Mouse (Mus musculus) frontal cortex, postnatal 25 days (tissue): ENCODE results near the gene Asb6.
A peak's percentile ranks its signal among the peaks of the same experiment; 100 is the strongest.

Source experiments
- DNase-seq, 2 experiments: peaks; one replicate each; pipeline ENCODE4 v3.0.0; 2022; ENCODE audit warnings: low spot score in 2 of 2

Gene Asb6

GRCm38 (mm10) chr2:30834373-30835022, 4.4 kb upstream of the Asb6 start, which contains the start of gene Prrx2:
Prrx2 (plus strand) TSS chr2:30834972.
- no peak for DNase-seq

DNA sequence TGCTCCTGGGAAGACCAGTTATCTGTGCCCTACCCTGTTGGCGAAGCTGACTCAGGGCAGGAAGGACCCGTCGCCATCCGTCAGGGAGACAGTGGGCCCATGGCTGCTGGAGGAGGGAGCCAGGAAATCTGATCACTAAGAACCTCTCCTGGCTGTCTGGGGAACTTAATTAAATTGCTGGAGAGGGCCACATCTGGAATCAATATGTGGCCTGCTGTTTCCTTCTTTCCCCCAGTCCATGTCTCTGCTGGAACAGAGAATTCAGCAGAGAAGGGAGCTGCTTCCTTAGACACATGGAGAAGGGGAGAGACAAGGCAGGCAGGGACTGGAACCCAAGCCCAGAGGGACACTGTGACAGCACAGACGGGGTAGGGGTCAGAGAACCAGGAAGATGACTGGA, 3.5 kb upstream of the Asb6 start:
- DNase-seq = no peak

- DNase-seq = no peak
Observed at GRCm38 (mm10) chr2:30829315-30829714, 818 bp downstream of the Asb6 start.

- peak; percentile 94 to 95 for DNase-seq
Observed at GRCm38 (mm10) chr2:30827749-30828475, 2.2 kb downstream of the Asb6 start.

DNA sequence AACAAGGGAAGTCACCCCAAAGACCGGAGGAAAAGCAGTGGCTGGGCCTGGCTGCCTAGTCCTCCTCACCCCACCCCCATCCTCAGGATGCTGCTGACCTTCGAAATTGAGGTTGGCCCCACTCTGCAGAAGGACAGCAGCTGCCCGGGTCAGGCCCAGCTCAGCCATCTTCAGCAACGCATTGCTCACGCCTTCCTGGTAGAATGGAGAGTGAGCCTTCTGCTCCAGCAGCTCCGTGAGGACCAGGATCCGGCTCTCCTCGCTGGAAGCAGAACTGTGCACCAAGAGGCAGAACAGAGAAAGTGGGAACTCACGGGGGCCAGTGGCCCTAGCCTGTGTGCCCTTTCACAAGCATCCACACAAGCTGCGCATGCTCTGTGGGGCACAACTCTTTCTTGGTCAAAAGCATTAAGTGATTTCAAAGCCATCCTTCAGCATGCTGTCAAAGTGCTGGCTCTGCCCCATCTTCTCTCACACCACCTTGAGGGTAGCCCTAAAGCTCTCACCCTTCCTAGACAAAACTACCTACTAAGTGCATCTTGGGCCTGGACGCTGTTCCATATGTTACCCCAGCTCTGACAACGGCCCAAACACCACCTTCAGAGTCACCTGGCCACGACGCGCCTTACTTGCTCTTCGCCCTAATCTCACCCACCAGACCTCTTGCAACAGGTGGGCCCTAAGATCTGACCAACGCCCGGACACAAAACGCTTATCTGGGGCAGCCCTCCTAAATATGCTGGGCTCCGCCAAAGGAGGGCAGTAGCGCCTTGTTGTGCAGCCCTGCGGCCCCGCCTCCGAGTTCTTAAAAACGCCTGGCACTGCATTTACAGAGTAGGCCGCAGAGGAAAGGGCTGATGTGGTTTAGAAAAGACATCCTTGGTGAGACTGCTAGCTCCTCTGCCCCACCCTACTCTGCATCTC, 3.0 kb downstream of the Asb6 start:
- peak; percentile 26 to 43 for DNase-seq

GRCm38 (mm10) chr2:30823385-30824153, 6.6 kb downstream of the Asb6 start:
- no peak for DNase-seq

- DNase-seq = no peak
Observed at GRCm38 (mm10) chr2:30822460-30822859, 7.7 kb downstream of the Asb6 start.

GRCm38 (mm10) chr2:30821073-30821472, 9.1 kb downstream of the Asb6 start:
- DNase-seq = no peak

DNA sequence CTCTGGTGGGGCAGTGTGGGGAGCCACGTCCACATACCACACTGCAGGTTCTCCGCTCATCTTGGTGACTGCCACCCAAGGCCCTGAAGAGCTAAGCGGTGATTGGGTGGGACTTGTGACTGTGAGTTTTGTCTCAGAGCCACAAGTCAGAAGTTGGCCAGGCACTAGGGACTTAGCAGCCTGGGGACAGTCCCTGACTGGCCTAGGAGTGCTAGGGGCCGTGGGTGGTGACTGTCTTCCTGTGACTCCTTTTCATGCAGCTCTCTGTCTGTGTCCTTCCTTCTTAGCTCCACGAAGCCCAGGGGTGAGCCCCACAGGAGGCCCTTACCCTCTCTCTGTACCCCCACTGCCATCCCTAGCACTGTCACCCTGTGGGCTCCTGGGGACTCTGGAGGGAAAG, 10.3 kb downstream of the Asb6 start:
- DNase-seq = no peak

DNA sequence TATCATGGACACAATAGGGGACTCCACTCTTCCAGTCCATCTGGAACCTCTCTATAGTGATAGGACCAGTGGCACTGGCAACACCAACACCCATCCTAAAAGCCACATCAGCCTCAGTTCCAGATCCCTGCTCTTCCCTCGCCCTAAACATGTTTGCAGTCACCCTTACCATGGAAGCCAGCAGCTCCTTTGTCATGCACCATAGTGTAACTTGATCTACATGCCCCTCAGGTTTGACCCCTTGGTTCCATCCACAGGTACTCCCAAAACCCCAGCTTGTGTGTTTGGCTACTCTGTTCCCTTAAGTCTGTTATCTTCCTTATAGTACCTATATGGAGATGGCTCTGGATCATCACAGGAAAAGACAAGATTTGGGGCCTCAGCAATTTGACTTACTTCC, 13.8 kb downstream of the Asb6 start:
- DNase-seq = no peak

- DNase-seq = no peak
Observed at GRCm38 (mm10) chr2:30810573-30810972, 19.6 kb downstream of the Asb6 start.

- no peak for DNase-seq
Observed at GRCm38 (mm10) chr2:30809503-30809902, 20.6 kb downstream of the Asb6 start.

- no peak for DNase-seq
Observed at GRCm38 (mm10) chr2:30808296-30808655, 21.9 kb downstream of the Asb6 start.

DNA sequence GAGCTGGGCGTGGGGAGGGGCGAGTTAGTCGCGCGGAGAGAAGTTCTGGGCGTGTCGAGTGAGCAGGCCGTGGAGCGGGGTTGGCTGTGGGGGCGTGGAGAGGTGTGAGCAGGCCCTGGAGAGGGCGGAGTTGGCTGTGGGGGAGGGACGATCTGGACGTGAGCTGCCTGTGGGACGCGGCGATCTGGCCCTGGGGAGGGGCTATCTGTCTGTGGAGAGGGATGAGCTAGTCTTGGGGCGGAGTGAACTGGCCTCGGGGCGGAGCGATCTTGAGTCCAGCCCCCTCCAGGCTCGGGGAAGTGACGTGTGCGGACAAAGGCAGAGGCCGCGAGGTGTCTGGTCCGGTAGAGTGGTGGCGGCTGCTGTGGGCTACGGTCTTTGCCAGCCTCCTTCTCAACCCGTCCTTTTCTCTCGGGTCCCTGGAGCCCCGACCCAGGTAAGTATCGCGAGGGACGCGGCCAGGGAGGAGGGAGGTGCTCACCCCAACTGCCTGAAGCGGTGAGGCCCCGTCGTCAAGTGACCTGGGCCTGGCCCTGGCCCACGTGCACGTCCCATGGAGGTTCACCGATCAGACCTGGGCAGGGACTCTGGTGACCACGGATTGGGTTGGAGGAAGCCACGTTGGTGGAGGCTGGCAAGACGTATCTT, 22.4 kb downstream of the Asb6 start, which contains the start of gene Ntmt1:
Ntmt1 (plus strand) TSS at position 179 of the 648 bp plus-strand sequence.
- peak; percentile 89 to 97 for DNase-seq

- no peak for DNase-seq
Observed at GRCm38 (mm10) chr2:30807147-30807647, 22.9 kb downstream of the Asb6 start.

DNA sequence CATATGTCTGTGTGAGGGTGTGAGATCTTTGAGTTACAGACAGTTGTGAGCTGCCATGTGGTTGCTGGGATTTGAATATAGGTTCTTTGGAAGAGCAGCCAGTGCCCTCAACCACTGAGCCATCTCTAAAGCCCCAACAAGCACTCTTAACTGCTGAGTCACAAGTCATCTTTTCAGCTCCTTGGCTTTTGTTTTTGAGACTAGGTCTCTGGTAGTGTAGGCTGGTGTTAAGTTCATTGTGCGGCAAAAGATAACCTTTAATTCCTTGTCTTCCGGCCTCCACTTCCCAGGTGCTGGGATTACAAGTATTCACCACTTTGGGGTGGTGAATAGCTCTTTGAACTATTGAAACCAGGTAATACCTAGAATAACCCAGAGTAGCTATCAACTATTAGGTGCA, 24.1 kb downstream of the Asb6 start:
- no peak for DNase-seq

DNA sequence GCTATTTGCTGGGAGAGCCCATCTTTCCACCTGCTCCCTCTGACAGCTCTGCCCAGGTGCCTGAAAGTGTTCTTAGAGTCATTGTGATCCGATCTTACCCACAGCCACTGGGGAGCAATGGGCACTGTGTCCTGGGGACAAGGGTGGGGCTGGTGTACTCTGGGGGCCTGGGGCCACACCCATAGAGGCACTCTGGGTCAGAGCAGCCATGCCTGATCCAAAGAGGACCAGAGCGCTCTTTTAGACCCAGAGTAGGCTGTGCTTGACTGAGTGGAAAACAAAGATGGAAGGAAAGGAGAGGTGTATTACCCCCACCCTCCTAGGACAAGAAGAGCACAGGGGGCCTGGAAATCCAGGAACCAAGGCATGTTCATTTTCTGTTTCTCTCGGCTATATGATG, 26.5 kb downstream of the Asb6 start, which contains the start of gene 1700001O22Rik:
1700001O22Rik (minus strand) TSS at position 58 of the 400 bp plus-strand sequence.
- no peak for DNase-seq

GRCm38 (mm10) chr2:30801067-30801852, 28.9 kb downstream of the Asb6 start:
- no peak for DNase-seq

DNA sequence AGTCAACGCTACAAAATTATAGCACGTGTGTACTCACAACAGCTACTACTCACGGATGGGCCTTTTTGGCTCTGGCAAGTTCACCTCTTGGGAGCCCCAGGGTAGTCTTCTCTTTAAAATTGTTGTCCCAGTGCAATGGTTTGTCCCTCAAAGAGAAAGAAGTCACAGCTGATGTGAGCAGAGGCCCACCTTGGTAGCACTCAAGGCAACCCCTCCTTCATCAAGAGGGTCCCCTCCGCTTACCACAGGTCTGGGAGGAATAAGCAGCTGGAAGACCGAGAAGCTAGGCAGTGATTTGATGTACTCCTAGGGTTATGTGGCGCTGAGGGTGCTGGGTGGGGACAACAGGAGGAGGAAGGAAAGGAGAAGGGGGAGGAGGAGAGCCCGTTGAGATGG, 29.5 kb downstream of the Asb6 start:
- no peak for DNase-seq

DNA sequence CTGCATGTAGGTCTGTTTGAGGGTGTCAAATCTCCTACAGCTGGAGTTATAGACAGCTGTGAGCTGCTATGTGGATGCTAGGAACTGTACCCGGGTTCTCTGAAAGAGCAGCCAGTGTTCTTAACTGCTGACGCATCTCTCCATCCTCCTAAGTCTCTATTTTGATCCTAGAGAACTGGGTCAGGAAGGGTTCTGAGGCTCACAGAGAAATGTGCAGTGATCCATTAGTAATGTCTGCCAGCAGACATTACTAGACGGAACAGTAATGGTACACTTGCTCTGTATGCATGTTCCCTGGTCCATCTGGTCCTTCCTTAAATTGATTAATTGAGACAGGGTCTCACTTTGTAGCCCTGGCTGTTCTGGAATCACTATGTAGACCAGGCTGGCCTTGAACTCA, 30.7 kb downstream of the Asb6 start:
- DNase-seq = no peak
